Mouse (Mus musculus) hindbrain, postnatal 0 days (tissue): ENCODE data around the gene Fzr1. TPM values are rescaled to one million over a fixed set of nuclear protein-coding genes. Genes with fewer than 3 reads are reported as not detected.
A peak's percentile ranks its signal among the peaks of the same experiment; 100 is the strongest.

Experiments used
- ATAC-seq: fragments of 200-750 bp; cut with Nextera tagmentation; 2 replicates; pipeline ENCODE4 v1.8.0; 2017; ENCODE audit warnings: mild to moderate bottlenecking, moderate TSS enrichment, moderate library complexity
- DNase-seq: peaks from one replicate; pipeline ENCODE4 v3.0.0-alpha.2; 2015; ENCODE audit warnings: low spot score
- H3K27ac ChIP-seq: fragments of 300-500 bp; sonication (generic); 2 replicates; pipeline ENCODE4 v1.5.1; 2014; ENCODE audit warnings: mild to moderate bottlenecking
- H3K27me3 ChIP-seq: fragments of 300-500 bp; sonication (generic); 2 replicates; pipeline ENCODE4 v1.6.1; 2014; ENCODE audit warnings: low read length, mixed read lengths; ENCODE audit not compliant: insufficient read depth
- H3K36me3 ChIP-seq: fragments of 300-500 bp; sonication (generic); 2 replicates; pipeline ENCODE4 v1.6.1; 2014; ENCODE audit warnings: low read length, mixed read lengths; ENCODE audit not compliant: insufficient read depth
- H3K4me1 ChIP-seq: fragments of 300-500 bp; sonication (generic); 2 replicates; pipeline ENCODE4 v1.6.1; 2014; ENCODE audit warnings: antibody characterized with exemption, low read length, mixed read lengths; ENCODE audit not compliant: insufficient read depth
- H3K4me2 ChIP-seq: fragments of 300-500 bp; sonication (generic); 2 replicates; pipeline ENCODE4 v1.6.1; 2014; ENCODE audit warnings: low read depth, mild to moderate bottlenecking, low read length, moderate library complexity, mixed read lengths
- H3K4me3 ChIP-seq: fragments of 300-500 bp; sonication (generic); 2 replicates; pipeline ENCODE4 v1.5.1; 2014; ENCODE audit warnings: low read length
- H3K9ac ChIP-seq: fragments of 300-500 bp; sonication (generic); replicated peaks from 2 replicates; pipeline ENCODE4 v1.6.1; 2014; ENCODE audit warnings: mild to moderate bottlenecking, low read length, moderate library complexity, mixed read lengths
- H3K9me3 ChIP-seq: fragments of 300-500 bp; sonication (generic); 2 replicates; pipeline ENCODE4 v1.6.1; 2016; ENCODE audit warnings: low read length, mixed read lengths
- CTCF ChIP-seq: IDR thresholded peaks from 2 replicates; pipeline ENCODE4 v1.5.1; 2016; ENCODE audit warnings: antibody characterized with exemption, control low read depth, low read depth
- WGBS: fragments of 180-500 bp; shearing (Covaris S2); extraction: QIAGEN DNeasy Blood & Tissue Kit; methylation state at CpG from one replicate; pipeline ENCODE4 v1.1.7; 2014; 5-methylcytosine and 5-hydroxymethylcytosine counted together
- polyA plus RNA-seq: library from polyadenylated mRNA; unstranded; fragments of >200 nt; fragmentation: Nextera tagmentation; extraction: Ambion mirVana; gene quantifications from 2 replicates; pipeline ENCODE4 v1.2.1, GENCODE M21; 2015
- total RNA-seq: library from RNA; depleted of rRNA; stranded (reverse); fragments of >200 nt; gene quantifications from 2 replicates; pipeline ENCODE4 v1.2.3, GENCODE M21; 2014

The Fzr1 gene
- total and polyA plus RNA-seq, 2 experiments from 2014 or later = 106 to 134 TPM

DNA sequence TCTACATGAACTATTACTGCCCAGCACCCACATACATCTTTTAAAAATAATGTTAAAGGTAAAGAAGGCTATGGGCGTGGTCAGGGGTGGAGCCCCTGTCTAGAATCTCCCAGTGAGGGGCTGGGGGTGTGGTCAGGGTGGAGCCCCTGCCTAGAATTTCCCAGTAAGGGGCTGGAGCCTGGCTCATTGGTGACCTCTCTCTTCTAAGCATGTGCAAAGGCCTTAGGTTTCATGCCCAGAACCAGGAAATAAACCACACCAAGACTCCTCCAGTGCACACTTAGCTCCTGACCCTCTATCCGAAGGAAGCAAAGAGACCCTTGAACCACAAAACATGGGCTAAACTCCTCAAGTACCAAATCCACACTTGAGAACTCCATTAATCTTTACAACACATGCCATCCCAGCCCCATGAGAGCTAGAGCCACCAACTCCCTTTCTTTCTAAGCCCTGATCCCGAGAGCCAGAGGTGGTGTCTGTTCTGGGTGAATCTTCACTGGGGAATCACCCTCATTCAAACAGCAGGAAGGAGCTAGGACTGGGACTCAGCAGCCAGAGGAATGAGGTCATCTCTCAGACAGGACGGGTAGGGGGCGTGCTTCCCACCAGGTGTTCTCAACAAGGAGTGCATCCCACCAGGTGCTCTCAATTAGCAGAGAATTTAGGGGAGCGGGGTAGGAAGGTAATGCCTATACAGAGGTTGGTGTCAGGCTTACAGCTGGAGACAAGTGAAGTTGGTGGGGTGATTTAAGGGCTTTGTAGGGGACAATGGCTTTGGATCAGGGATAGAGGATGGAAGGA lies 1.6 kb downstream of the Fzr1 start:
- Histone ChIP-seq H3K9me3 (no peaks in the 10 kb centered on the region), H3K36me3 (no peaks in the 10 kb centered on the region), H3K9ac (peak overlapping the region; percentile 89), H3K4me2 (peak overlapping the region; percentile 94), H3K27me3 (no peaks in the 10 kb centered on the region), H3K27ac (no peak overlapping the region), H3K4me1 (peaks cover 12% of the 10 kb centered on the region), H3K4me3 (peak overlapping the region; percentile 84)
- DNase-seq (no peak), ATAC-seq (no peak)
- peak; percentile 15; the same call in 1 of the 2 replicates for TF ChIP-seq CTCF
- 47% methylated on average over 6 of the region's 6 CpGs for WGBS

DNA sequence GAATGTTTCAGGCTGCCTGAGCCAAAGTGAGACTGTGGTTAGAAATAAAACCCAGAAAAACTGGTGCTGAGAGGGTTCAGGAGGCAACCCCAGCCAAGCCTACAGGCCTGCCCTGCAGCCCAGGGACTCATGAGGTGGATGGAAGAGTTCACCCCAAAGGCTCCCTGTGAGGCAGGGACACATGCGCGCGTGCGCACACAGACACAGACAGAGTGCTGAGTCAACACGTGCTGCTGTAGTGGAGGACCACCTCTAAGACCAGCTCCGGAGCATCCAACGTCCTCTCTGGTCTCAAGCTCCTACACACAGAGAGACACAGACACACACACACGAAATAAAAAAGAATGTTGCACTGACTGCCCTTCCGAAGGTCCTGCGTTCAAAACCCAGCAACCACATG lies 3.0 kb downstream of the Fzr1 start:
- H3K27ac ChIP-seq = no peak overlapping the region
- no peak overlapping the region for H3K4me3 ChIP-seq
- H3K36me3 ChIP-seq = peaks cover 9% of the 10 kb centered on the region
- no peak for TF ChIP-seq CTCF
- H3K9ac ChIP-seq = no peak overlapping the region
- WGBS = 92% methylated on average over 10 of the region's 10 CpGs
- ATAC-seq (no peak), DNase-seq (no peak)
- H3K4me1 ChIP-seq = peaks cover 12% of the 10 kb centered on the region
- H3K9me3 ChIP-seq = no peaks in the 10 kb centered on the region
- H3K4me2 ChIP-seq = no peak overlapping the region
- H3K27me3 ChIP-seq = no peaks in the 10 kb centered on the region

DNA sequence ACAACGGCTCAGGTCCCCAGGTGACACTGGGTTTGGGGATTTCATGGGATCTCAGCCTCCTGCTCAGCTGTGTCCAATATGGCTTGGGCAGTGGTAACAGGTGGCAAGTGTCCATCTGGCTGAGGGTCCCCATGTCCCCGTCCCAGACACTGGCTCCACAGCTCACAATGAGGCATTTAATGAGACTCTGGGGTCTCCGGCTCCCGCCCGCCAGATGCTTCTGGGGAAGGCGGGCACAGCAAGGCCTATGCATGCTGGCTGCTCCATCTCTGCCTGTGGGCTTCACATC lies 11.2 kb downstream of the Fzr1 start:
- Histone ChIP-seq H3K36me3 (peaks cover 46% of the 10 kb centered on the region), H3K9me3 (no peaks in the 10 kb centered on the region), H3K9ac (no peak overlapping the region), H3K4me1 (0 out of 2 replicates have a peak, but pooled peaks cover 5% of the 10 kb centered on the region), H3K4me2 (no peak overlapping the region), H3K4me3 (no peak overlapping the region), H3K27ac (no peak overlapping the region), H3K27me3 (no peaks in the 10 kb centered on the region)
- DNase-seq = no peak
- WGBS = 60% methylated on average over 6 of the region's 6 CpGs
- TF ChIP-seq CTCF = no peak
- ATAC-seq = no peak

DNA sequence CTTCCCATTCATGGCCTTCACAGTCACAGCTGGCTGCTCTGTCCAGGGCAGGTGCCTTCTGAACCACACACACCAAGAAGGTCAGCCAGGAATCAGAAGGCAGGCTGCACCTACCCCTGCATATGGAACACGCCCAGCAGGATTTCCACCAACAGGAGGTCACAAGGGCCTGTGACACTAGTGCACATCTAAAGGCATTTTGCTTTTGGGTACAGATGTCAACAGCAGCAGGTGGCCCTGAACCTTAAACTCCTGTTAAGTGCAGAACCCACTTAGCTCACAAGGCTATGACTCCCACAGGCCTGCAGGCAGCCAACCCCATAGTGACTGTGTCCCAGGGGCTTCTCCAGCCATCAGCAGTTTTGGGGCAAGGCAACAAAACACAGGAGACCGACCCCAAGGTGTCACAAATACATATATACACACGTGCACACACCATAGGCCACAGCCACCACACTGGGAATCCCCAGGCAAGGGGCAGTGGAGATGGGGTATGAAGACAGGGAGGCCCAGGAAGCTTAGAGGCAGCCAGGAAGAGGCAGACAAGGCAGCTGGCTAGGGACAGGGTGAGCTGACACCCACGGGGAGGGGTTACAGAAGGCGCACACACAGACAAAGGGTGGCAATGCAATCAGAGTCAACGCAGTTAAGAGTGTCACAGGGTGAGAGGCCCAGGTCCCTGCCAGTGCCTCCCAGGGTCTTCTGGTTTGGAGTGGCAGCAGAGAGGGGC lies 11.7 kb downstream of the Fzr1 start:
- ATAC-seq (no peak), DNase-seq (no peak)
- no peaks in the 10 kb centered on the region for H3K27me3 ChIP-seq
- H3K4me2 ChIP-seq = no peak overlapping the region
- WGBS = 66% methylated on average over 6 of the region's 6 CpGs
- H3K9me3 ChIP-seq = no peaks in the 10 kb centered on the region
- peaks cover 46% of the 10 kb centered on the region for H3K36me3 ChIP-seq
- no peak overlapping the region for H3K9ac ChIP-seq
- 0 out of 2 replicates have a peak overlapping the region, but pooled peaks have one; percentile 20 for H3K27ac ChIP-seq
- H3K4me1 ChIP-seq = 0 out of 2 replicates have a peak, but pooled peaks cover 5% of the 10 kb centered on the region
- no peak for TF ChIP-seq CTCF
- no peak overlapping the region for H3K4me3 ChIP-seq

DNA sequence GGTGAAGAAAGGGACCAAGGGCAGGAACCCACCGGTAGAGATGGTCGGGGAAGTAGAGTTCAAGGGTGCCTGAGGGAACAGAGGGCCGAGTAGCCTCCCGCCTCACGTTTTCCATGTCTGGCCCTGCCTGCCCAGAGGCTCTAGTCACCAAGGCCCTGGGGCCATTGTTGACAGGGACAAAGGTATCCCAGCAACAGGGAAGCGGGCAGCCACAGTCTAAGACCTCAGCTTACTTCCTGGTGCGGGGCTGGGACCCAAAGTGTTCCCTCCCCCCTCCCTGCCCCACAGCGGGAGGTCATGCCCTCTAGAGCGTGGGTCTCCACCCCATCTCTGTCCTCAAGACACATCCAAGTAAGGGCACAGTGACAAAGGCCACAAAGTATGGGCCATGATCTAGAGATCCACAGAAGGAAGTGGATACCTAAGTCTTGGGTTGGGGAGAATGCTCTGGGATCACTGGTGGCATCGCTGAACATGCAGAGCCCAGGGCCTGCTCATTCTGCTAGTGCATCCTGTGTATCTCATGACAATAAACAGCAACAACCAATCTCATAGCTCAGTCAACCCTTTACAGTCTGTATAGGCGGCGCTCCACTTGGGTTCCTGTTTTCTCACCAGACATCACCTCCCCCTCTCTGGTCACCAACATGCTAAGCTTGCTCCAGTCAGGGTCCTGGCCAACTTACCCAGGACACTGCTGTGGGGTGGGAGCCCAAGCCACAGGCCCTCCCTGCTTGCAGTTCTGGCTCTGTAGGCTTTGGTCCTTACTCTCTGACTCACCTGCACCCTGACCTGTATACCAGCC lies 12.4 kb downstream of the Fzr1 start, which contains the start of gene 4930404N11Rik:
TSS of gene 4930404N11Rik (minus strand) at position 145 of the 805 bp plus-strand sequence.
- TF ChIP-seq CTCF = no peak
- Histone ChIP-seq H3K36me3 (peaks cover 43% of the 10 kb centered on the region), H3K4me3 (no peak within 1 kb of the TSS), H3K27ac (peak within 1 kb of the TSS; percentile 20; the same call in 1 of the 2 replicates), H3K4me2 (no peak within 1 kb of the TSS), H3K9ac (no peak within 1 kb of the TSS), H3K27me3 (no peaks in the 10 kb centered on the region), H3K9me3 (no peaks in the 10 kb centered on the region), H3K4me1 (0 out of 2 replicates have a peak, but pooled peaks cover 5% of the 10 kb centered on the region)
- ATAC-seq = no peak
- WGBS = 22% methylated on average over 12 of the region's 12 CpGs
- DNase-seq = peak; percentile 12

DNA sequence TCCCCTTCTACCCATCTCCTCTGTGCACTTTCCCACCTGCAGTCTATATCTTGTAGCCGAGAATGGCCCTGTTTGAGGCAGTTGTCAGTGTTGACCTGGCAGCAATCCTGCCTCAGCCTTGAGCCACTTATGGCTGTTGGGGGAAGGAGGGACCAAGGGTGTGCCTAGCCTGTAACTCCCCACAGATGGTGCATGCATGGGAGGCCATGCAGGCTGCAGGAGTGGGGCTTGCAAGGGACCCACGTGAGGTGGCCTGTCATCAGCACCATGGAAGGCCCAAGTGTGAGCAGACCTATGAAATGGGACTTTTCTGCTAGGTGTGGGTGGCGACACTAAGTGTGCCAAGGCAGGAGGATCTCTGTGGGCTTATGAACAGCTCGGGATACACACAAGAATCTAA lies 13.2 kb downstream of the Fzr1 start:
- H3K9ac ChIP-seq = no peak overlapping the region
- H3K36me3 ChIP-seq = peaks cover 35% of the 10 kb centered on the region
- ATAC-seq = no peak

More for the DNA sequence above, 13.2 kb downstream of the Fzr1 start:
- no peak for TF ChIP-seq CTCF
- H3K9me3 ChIP-seq = no peaks in the 10 kb centered on the region
- no peak for DNase-seq
- 30% methylated on average over 4 of the region's 4 CpGs for WGBS
- H3K27me3 ChIP-seq = no peaks in the 10 kb centered on the region
- 0 out of 2 replicates have a peak, but pooled peaks cover 5% of the 10 kb centered on the region for H3K4me1 ChIP-seq
- H3K4me3 ChIP-seq = no peak overlapping the region
- H3K4me2 ChIP-seq = no peak overlapping the region
- H3K27ac ChIP-seq = no peak overlapping the region
